Mouse (Mus musculus): Measurements from ENCODE around the gene Txndc2.

Txndc2 gene

GRCm38 (mm10) chr17:65608743-65609142, 33.2 kb downstream of the Txndc2 start:
- DNase-seq = no peak

GRCm38 (mm10) chr17:65608312-65608687, 33.7 kb downstream of the Txndc2 start:
- DNase-seq = no peak

GRCm38 (mm10) chr17:65607574-65608311, 34.2 kb downstream of the Txndc2 start:
- DNase-seq = no peak

GRCm38 (mm10) chr17:65606014-65606413, 36.0 kb downstream of the Txndc2 start:
- no peak for DNase-seq

- DNase-seq = no peak
Measured at GRCm38 (mm10) chr17:65604892-65605291, 37.1 kb downstream of the Txndc2 start.

DNA sequence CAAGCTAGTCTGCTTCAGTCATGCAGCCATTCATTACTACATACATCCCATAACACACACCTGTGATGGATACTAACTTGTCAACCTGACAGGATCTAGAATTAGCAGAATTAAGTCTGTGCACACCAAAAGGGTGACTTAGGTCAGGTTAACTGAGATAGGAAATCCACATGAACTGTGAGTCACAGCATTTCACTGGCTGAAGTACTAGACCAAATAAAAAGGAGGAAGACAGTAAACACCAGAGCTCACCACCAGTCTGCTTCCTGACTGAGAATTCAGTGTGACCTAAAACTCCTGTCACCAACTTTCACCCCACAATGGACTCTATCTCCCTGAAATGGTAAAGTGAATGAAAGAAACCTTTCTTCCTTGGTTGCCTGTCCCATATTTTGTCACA, 37.7 kb downstream of the Txndc2 start:
- no peak for DNase-seq

- no peak for DNase-seq
Measured at GRCm38 (mm10) chr17:65597857-65598486, 44.0 kb downstream of the Txndc2 start.

DNA sequence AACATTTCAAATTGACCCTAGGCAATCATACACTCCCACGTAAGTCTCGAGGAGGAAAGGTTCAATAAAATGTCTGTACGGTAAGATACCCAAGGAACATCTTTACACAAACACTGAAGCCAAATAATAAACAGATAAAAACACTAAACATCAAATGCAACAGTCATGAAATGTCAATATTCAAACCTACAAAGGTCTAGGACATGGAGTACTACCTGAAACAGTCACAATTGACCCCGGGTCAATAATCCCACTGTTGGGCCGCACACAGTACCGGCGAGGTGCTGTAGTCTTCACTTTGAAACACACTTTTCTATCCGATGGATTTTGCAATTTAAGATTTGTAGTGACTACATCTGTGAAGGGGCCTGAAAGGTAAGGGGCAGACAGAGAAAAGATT, 47.3 kb downstream of the Txndc2 start:
- DNase-seq = no peak

Data from cerebellum, adult 11-12 months (tissue).